In genomic region chr13:43199749-43200148, GRCm38 (mm10) we compare ENCODE assay signal across 9 mouse cellular contexts. TPM values are rescaled to one million over a fixed set of nuclear protein-coding genes. Genes with fewer than 3 reads are reported as not detected.
DNase-seq lines count a peak whose midpoint lies in the region; ATAC-seq lines count a peak whose summit lies in the region.
"Had no signal": no experiment of that assay in that cellular context is flagged by ENCODE, and none has a peak within 500 bp of the region (broad histone marks: within the 10 kb centered on the region; RNA-seq: fewer than 3 reads in every experiment).

No protein-coding gene starts in this region.

- no peaks in the 10 kb centered on the region for H3K36me3 ChIP-seq in neural tube, embryonic 14.5 days (ENCODE audit: control insufficient read depth, insufficient read depth, low read length)
- peaks cover 3% of the 10 kb centered on the region; the same call in 1 of the 2 replicates for H3K36me3 ChIP-seq in neural tube, embryonic 15.5 days
- H3K36me3 ChIP-seq: limb, embryonic 13.5 days had no signal

- 76% methylated on average over 5 of the region's 5 CpGs for WGBS in neural tube, embryonic 14.5 days
- 78% methylated on average over 5 of the region's 5 CpGs for WGBS in neural tube, embryonic 15.5 days

- H3K27me3 ChIP-seq in neural tube, embryonic 14.5 days (ENCODE audit: control insufficient read depth, insufficient read depth, low read length): no peaks in the 10 kb centered on the region
- H3K27me3 ChIP-seq in neural tube, embryonic 15.5 days (replicated peaks): no peaks in the 10 kb centered on the region

- no peaks in the 10 kb centered on the region for H3K4me1 ChIP-seq in neural tube, embryonic 14.5 days (ENCODE audit: control insufficient read depth, insufficient read depth, low read length)
- peaks cover 5% of the 10 kb centered on the region; the same call in 1 of the 2 replicates for H3K4me1 ChIP-seq in neural tube, embryonic 15.5 days
- H3K4me1 ChIP-seq: limb, embryonic 13.5 days had no signal

- no peak overlapping the region for H3K27ac ChIP-seq in neural tube, embryonic 14.5 days (ENCODE audit: low read depth, low read length)
- no peak overlapping the region for H3K27ac ChIP-seq in neural tube, embryonic 15.5 days (replicated peaks)
- H3K27ac ChIP-seq: limb, embryonic 13.5 days had no signal

- H3K4me3 ChIP-seq in neural tube, embryonic 14.5 days (ENCODE audit: low read depth, low read length): no peak overlapping the region
- no peak overlapping the region for H3K4me3 ChIP-seq in neural tube, embryonic 15.5 days (replicated peaks)
- H3K4me3 ChIP-seq: limb, embryonic 13.5 days had no signal

- no peak overlapping the region for H3K4me2 ChIP-seq in neural tube, embryonic 14.5 days (ENCODE audit: low read depth, low read length)
- no peak overlapping the region for H3K4me2 ChIP-seq in neural tube, embryonic 15.5 days
- H3K4me2 ChIP-seq: limb, embryonic 13.5 days had no signal

- peak; percentile 36 for DNase-seq in gastrocnemius, adult 18-20 months (ENCODE audit: low spot score)
- DNase-seq in gastrocnemius, postnatal 36 days: no peak
- DNase-seq in cerebellum, adult 9-11 months: peak; percentile 56
- DNase-seq in lung, postnatal 36 days: peak; percentile 77
- no peak for DNase-seq in embryo, embryonic 10.5 days (ENCODE audit: low spot score)
- no peak for DNase-seq in heart, postnatal 25 days (ENCODE audit: low spot score)

- 0 out of 2 replicates have a peak, but pooled peaks have one; percentile 25 for ATAC-seq in neural tube, embryonic 14.5 days (ENCODE audit: low read depth)
- no peak for ATAC-seq in neural tube, embryonic 15.5 days (ENCODE audit: low FRiP score)

- intact Hi-C loops in gastrocnemius, postnatal 36 days (cut with DNase I): loop anchor here (5.0 kb wide), 3 partner anchors 103 to 198 kb away; partner anchors contain the start of genes Gfod1 and Nol7
- intact Hi-C loops in heart, postnatal 25 days (cut with DNase I): loop anchor here (2.0 to 5.0 kb wide), 3 partner anchors 29 to 123 kb away; no protein-coding TSS in a partner anchor

- no peaks in the 10 kb centered on the region for H3K9me3 ChIP-seq in neural tube, embryonic 14.5 days (ENCODE audit: control insufficient read depth, low read length)
- no peaks in the 10 kb centered on the region for H3K9me3 ChIP-seq in neural tube, embryonic 15.5 days (replicated peaks)
- H3K9me3 ChIP-seq: limb, embryonic 13.5 days had no signal

- H3K9ac ChIP-seq in neural tube, embryonic 14.5 days (replicated peaks; ENCODE audit: low read depth, low read length): no peak overlapping the region
- no peak overlapping the region for H3K9ac ChIP-seq in neural tube, embryonic 15.5 days (replicated peaks)
- H3K9ac ChIP-seq: limb, embryonic 13.5 days had no signal

RNA-seq across cellular contexts. Expression of gene Tbc1d7, which starts 28.4 kb away (rescaled TPM):
- total RNA-seq in gastrocnemius, adult 18-20 months (2021): 10 to 100 TPM; 23.4 to 26.3 TPM
- total RNA-seq in gastrocnemius, postnatal 36 days (2021): 10 to 100 TPM; 26.0 to 26.4 TPM
- polyA plus RNA-seq in neural tube, embryonic 14.5 days (2014; fragmentation: Nextera tagmentation; extraction: Ambion mirVana): 89.5 and 90.5 TPM in 2 replicates
- polyA plus RNA-seq in neural tube, embryonic 15.5 days (2015; fragmentation: Nextera tagmentation; extraction: Ambion mirVana): 77.4 and 80.3 TPM in 2 replicates
- 10 to 100 TPM; 35.9 to 43.0 TPM for total RNA-seq in heart, postnatal 25 days (2021)

Comparison
In these comparisons a context has a peak if more than half of its experiments do, and no peak if none do; other contexts are left out.
1. DNase-seq: peak in gastrocnemius, adult 18-20 months (single experiment), cerebellum, adult 9-11 months (single experiment) and lung, postnatal 36 days (single experiment); none in gastrocnemius, postnatal 36 days (0 of 2), embryo, embryonic 10.5 days (single experiment) and heart, postnatal 25 days (single experiment).